Mouse (Mus musculus) myocyte (in vitro differentiated cells): Measurements from ENCODE around the gene Jpt2. TPM values are rescaled to one million over a fixed set of nuclear protein-coding genes. Genes with fewer than 3 reads are reported as not detected.
A peak's percentile ranks its signal among the peaks of the same experiment; 100 is the strongest.

Experiments used
- H3K27me3 ChIP-seq: one replicate; pipeline ENCODE4 v1.6.1; 2011; ENCODE audit not compliant: control insufficient read depth, insufficient read depth, insufficient read length
- H3K36me3 ChIP-seq: one replicate; pipeline ENCODE4 v1.6.1; 2011; ENCODE audit not compliant: control insufficient read depth, insufficient read depth
- H3K4me2 ChIP-seq: one replicate; pipeline ENCODE4 v1.6.1; 2011; ENCODE audit warnings: low read depth, control low read depth
- H3K4me3 ChIP-seq: one replicate; pipeline ENCODE4 v1.5.1; 2011; ENCODE audit warnings: mild to moderate bottlenecking, control low read depth, moderate library complexity
- H3K79me2 ChIP-seq: one replicate; pipeline ENCODE4 v1.6.1; 2011; ENCODE audit not compliant: control insufficient read depth, insufficient read depth
- H3ac ChIP-seq: one replicate; pipeline ENCODE4 v1.6.1; 2011; ENCODE audit not compliant: control insufficient read depth, insufficient read length
- CEBPB ChIP-seq: IDR thresholded peaks from 2 replicates; pipeline ENCODE4 v1.6.1; 2011; ENCODE audit warnings: mild to moderate bottlenecking, moderate library complexity; ENCODE audit not compliant: poor library complexity, insufficient read depth, severe bottlenecking
- E2F4 ChIP-seq: IDR thresholded peaks from one replicate; pipeline ENCODE4 v1.6.1; 2011; ENCODE audit warnings: mild to moderate bottlenecking, control low read depth, moderate library complexity; ENCODE audit not compliant: insufficient read depth
- MAX ChIP-seq: IDR thresholded peaks from one replicate; pipeline ENCODE4 v1.6.1; 2011; ENCODE audit warnings: low read depth, mild to moderate bottlenecking, control low read depth
- MYOD1 ChIP-seq, 3 experiments: IDR thresholded peaks; one replicate each; pipeline ENCODE4 v1.6.1; 2011; ENCODE audit warnings: control low read depth in 2 of 3, low read depth in 2 of 3, mild to moderate bottlenecking in 2 of 3, moderate library complexity in 1 of 3; ENCODE audit not compliant: insufficient read length in 2 of 3, control insufficient read depth in 1 of 3
- MYOG ChIP-seq, 3 experiments: IDR thresholded peaks; one replicate each; pipeline ENCODE4 v1.6.1; 2011; ENCODE audit warnings: control low read depth in 2 of 3, low read depth in 2 of 3, mild to moderate bottlenecking in 2 of 3; ENCODE audit not compliant: insufficient read length in 2 of 3, control insufficient read depth in 1 of 3, insufficient read depth in 1 of 3
- POLR2A ChIP-seq: IDR thresholded peaks from one replicate; pipeline ENCODE4 v1.6.1; 2011; ENCODE audit warnings: low read depth, mild to moderate bottlenecking, control low read depth, moderate library complexity; ENCODE audit not compliant: insufficient read length
- POLR2AphosphoS2 ChIP-seq: IDR thresholded peaks from one replicate; pipeline ENCODE4 v1.6.1; 2011; ENCODE audit warnings: low read depth, control low read depth; ENCODE audit not compliant: insufficient read length
- REST ChIP-seq: IDR thresholded peaks from one replicate; pipeline ENCODE4 v1.6.1; 2011; ENCODE audit warnings: mild to moderate bottlenecking, control low read depth, moderate library complexity; ENCODE audit not compliant: insufficient read depth, insufficient read length
- SRF ChIP-seq: IDR thresholded peaks from one replicate; pipeline ENCODE4 v1.6.1; 2011; ENCODE audit warnings: low read depth; ENCODE audit not compliant: control insufficient read depth, insufficient read length
- TCF12 ChIP-seq: IDR thresholded peaks from one replicate; pipeline ENCODE4 v1.6.1; 2011; ENCODE audit warnings: mild to moderate bottlenecking, control low read depth; ENCODE audit not compliant: poor library complexity, insufficient read depth, severe bottlenecking
- TCF3 ChIP-seq: IDR thresholded peaks from one replicate; pipeline ENCODE4 v1.6.1; 2011; ENCODE audit warnings: low read depth, control low read depth; ENCODE audit not compliant: insufficient read length
- polyA plus RNA-seq: library from polyadenylated mRNA; unstranded; fragments of >200 nt; fragmentation: generic; extraction: Trizol; gene quantifications from one replicate; pipeline ENCODE4 v1.2.1, GENCODE M21; 2012; ENCODE audit warnings: missing spikeins

Gene Jpt2
- polyA plus RNA-seq, 1 experiment, result 16.3 TPM

DNA sequence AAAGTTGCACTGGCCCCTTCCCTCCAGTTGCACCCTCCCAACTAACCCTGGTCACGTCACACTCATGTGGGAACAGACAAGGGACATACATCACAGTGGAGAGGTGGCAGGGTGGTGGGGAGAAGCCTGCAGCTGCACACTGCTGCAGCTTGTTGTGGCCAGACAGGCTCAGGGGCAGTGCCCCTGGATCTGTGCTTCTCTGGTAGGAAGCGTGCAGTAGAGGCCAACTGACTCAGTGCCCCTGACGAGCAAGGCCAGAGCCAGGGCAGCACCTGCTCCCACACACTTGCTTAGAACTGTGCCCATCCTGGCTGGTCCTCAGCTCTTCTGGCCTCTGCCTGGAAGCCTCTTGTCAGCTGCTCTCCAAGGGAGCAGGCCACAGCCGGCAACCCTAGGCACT is 62.9 kb downstream of the Jpt2 start:
- no peak overlapping the region for H3K4me2 ChIP-seq
- H3K27me3 ChIP-seq, result no peaks in the 10 kb centered on the region
- peaks cover 13% of the 10 kb centered on the region for H3K36me3 ChIP-seq
- peak overlapping the region; percentile 97 for H3K4me3 ChIP-seq
- TF ChIP-seq E2F4, result no peak
- TF ChIP-seq REST, result no peak
- TF ChIP-seq POLR2AphosphoS2, result peak; percentile 80
- TF ChIP-seq SRF, result no peak
- H3K79me2 ChIP-seq, result peaks cover 12% of the 10 kb centered on the region
- no peak overlapping the region for H3ac ChIP-seq

DNA sequence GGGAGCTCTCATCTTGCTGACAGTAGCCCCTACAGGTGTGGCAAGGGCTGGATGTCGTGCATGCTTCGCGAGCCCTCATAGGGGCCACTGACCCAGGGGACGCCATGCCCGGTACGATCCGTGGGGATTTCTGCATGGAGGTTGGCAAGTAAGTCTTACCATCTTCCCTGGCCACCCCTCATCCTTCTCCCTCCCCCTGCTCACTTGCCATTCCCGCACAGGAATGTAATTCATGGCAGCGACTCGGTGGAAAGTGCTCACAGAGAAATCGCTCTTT is 63.6 kb downstream of the Jpt2 start:
- Histone ChIP-seq H3K79me2 (peaks cover 12% of the 10 kb centered on the region), H3K4me2 (peak overlapping the region; percentile 99), H3K36me3 (peaks cover 11% of the 10 kb centered on the region), H3ac (peak overlapping the region; percentile 82), H3K4me3 (peak overlapping the region; percentile 97), H3K27me3 (no peaks in the 10 kb centered on the region)
- TF ChIP-seq POLR2AphosphoS2 (peak; percentile 90), MYOG (IDR thresholded peaks at IDR 0.05; ENCODE audit: control insufficient read depth in 1 of 3, insufficient read depth in 1 of 3, insufficient read length in 2 of 3, low read depth in 2 of 3) (no peak)

DNA sequence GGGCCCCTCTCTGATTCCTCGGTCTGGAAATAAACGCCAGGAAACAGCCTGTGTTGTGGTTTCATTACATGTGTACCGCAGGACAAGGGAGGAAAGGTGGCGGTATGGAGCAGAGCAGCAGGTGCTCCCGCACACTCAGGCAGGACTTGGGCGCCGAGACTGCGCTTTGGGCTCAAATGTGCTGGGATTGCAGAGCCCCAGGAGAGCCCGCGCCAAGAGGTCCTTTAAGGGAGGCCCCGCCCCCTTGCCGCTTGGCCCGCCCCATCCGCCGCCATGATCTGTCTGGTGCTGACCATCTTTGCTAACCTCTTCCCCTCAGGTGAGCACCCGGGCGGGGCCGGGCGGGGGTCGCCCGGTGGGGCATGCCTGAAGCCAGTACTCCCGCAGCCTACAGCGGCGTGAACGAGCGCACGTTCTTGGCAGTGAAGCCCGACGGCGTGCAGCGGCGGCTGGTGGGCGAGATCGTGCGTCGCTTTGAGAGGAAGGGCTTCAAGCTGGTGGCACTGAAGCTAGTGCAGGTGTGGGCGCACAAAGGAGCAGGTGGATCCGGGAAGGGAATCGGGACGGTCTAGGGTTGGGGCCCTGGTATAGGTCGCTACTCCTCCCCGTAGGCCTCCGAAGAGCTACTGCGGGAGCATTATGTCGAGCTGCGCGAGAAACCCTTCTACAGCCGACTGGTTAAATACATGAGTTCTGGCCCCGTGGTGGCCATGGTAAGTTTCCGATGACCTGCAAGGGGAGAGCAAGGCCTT is 64.1 kb downstream of the Jpt2 start, which contains the start of gene Nme3:
Gene Nme3 (plus strand): TSS at position 260 of the 752 bp plus-strand sequence.
- H3K79me2 ChIP-seq, result peaks cover 12% of the 10 kb centered on the region
- peaks cover 10% of the 10 kb centered on the region for H3K36me3 ChIP-seq
- H3K4me2 ChIP-seq, result peak within 1 kb of the TSS; percentile 99
- peak within 1 kb of the TSS; percentile 82 for H3ac ChIP-seq
- no peaks in the 10 kb centered on the region for H3K27me3 ChIP-seq
- H3K4me3 ChIP-seq, result peak within 1 kb of the TSS; percentile 97
- TF ChIP-seq POLR2A, result peak; percentile 41
- TF ChIP-seq MYOD1 (IDR thresholded peaks at IDR 0.05; ENCODE audit: control insufficient read depth in 1 of 3, insufficient read length in 2 of 3, low read depth in 2 of 3), result peak in 1 of 3 experiments; percentile 36
- peak; percentile 58 for TF ChIP-seq POLR2AphosphoS2
- no peak for TF ChIP-seq TCF3
- TF ChIP-seq REST, result no peak
- no peak for TF ChIP-seq MAX
- no peak for TF ChIP-seq SRF
- no peak for TF ChIP-seq TCF12
- peak in 2 of 3 experiments; percentile 18 to 45 for TF ChIP-seq MYOG (IDR thresholded peaks at IDR 0.05; ENCODE audit: control insufficient read depth in 1 of 3, insufficient read depth in 1 of 3, insufficient read length in 2 of 3, low read depth in 2 of 3)

DNA sequence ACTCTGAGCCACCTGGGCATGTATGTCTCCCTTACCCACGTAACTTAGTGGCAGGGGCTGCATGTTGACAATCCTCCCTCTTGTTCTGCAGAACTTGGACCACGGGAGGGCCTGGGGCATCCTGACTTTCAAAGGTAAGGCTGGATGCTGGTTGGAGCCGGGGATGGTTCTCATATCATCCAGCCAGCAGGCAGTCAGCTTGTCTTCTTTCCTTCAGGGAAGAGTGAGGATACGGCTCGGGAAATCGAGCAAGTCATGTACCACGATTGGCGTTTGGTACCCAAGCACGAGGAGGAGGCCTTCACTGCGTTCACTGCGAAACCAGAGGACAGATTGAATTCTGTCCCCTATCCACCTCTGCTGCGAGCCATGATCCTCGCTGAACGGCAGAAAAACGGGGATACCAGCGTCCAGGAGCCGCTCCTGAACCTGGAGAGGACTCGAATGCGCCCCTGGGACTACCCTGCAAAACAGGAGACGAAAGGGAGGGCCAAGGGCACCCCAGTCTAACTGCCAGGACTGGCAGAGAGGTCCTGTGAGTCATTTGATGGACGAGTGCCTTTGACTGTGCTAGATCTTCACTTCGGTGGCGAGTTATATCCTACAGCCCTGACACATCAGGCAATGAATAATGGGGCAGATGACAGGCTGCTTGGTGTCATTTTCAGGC is 64.8 kb downstream of the Jpt2 start:
- Histone ChIP-seq H3K27me3 (no peaks in the 10 kb centered on the region), H3K79me2 (peaks cover 12% of the 10 kb centered on the region), H3K4me2 (peak overlapping the region; percentile 99), H3ac (peak overlapping the region; percentile 82), H3K36me3 (peaks cover 5% of the 10 kb centered on the region), H3K4me3 (peak overlapping the region; percentile 97)
- TF ChIP-seq CEBPB, result no peak

DNA sequence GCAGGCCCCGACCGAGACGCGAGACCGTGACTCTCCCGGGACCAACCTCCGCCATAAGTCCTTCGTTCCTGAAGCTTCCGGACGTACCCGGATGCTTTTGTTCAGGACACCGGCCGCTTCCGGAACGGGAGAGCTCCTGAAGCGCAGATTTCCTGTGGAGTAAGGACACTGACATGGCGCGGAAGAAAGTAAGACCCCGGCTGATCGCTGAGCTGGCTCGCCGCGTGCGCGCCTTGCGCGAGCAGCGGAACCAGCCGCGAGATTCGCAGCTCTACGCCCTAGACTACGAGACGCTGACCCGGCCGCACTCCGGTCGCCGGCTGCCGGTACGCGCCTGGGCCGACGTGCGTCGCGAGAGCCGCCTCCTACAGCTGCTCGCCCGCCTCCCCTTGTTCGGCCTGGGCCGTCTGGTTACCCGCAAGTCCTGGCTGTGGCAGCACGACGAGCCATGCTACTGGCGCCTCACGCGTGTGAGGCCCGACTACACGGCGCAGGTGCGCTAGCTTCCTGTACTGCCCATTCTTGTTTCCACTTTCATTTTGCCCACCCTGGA is 65.4 kb downstream of the Jpt2 start, which contains the start of the genes Eme2 and Mrps34:
Gene Eme2 (minus strand): TSS at position 93 of the 553 bp plus-strand sequence.
Gene Mrps34 (plus strand): TSS at position 122 of the 553 bp plus-strand sequence.
- Histone ChIP-seq H3ac (peak within 1 kb of the TSS; percentile 82), H3K4me3 (peak within 1 kb of the TSS; percentile 97), H3K4me2 (peak within 1 kb of the TSS; percentile 99), H3K79me2 (peaks cover 12% of the 10 kb centered on the region), H3K36me3 (peaks cover 5% of the 10 kb centered on the region), H3K27me3 (no peaks in the 10 kb centered on the region)
- TF ChIP-seq SRF (no peak), POLR2AphosphoS2 (peak; percentile 86), MYOG (IDR thresholded peaks at IDR 0.05; ENCODE audit: control insufficient read depth in 1 of 3, insufficient read depth in 1 of 3, insufficient read length in 2 of 3, low read depth in 2 of 3) (peak in 1 of 3 experiments; percentile 63), MYOD1 (IDR thresholded peaks at IDR 0.05; ENCODE audit: control insufficient read depth in 1 of 3, insufficient read length in 2 of 3, low read depth in 2 of 3) (peak in 1 of 3 experiments; percentile 51), POLR2A (peak; percentile 71)
